Comparison of ENCODE assay signal across 15 mouse cellular contexts in the genomic region with DNA sequence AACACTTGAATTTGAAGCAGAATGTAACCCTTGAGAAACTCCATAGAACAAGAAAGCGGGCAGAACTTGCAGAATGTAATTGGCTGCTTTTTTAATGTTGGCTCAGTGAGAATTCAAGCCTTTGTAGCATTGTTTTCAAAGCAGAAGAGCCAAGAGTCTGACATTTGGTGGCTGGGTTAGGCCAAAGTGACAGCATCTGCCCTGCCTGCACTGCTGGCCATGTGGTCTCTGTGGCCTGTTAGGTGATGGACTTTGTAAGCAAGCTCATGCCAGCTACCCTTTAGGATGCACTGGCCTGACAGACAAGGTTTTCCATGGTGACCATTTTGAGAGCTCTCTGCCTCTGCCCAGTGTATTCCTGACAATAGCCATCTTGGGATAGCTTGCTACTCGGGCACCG.
"Had no signal": no experiment of that assay in that cellular context is flagged by ENCODE, and none has a peak within 500 bp of the region (broad histone marks: within the 10 kb centered on the region; RNA-seq: fewer than 3 reads in every experiment).

No protein-coding gene starts in this region.

- H3K27me3 ChIP-seq: neural tube, embryonic 13.5 days; stomach, embryonic 15.5 days had no signal

- H3K9ac ChIP-seq: lung, embryonic 14.5 days; midbrain, embryonic 12.5 days; neural tube, embryonic 13.5 days; stomach, embryonic 15.5 days had no signal

- H3K4me3 ChIP-seq: midbrain, embryonic 10.5 days; midbrain, embryonic 12.5 days; neural tube, embryonic 13.5 days; stomach, embryonic 15.5 days had no signal

- DNase-seq: lung, adult 18-20 months; lung, embryonic 14.5 days; lung, postnatal 10 days; lung, postnatal 4 days; midbrain, embryonic 14.5 days; right cerebral cortex, postnatal 14 days; thymus, adult 2 months; thymus, postnatal 25 days; thymus, postnatal 4 days had no signal

- H3K9me3 ChIP-seq: midbrain, embryonic 10.5 days; midbrain, embryonic 12.5 days; neural tube, embryonic 13.5 days; stomach, embryonic 15.5 days had no signal

- H3K4me2 ChIP-seq: lung, embryonic 14.5 days; midbrain, embryonic 12.5 days; neural tube, embryonic 13.5 days; stomach, embryonic 15.5 days had no signal

- H3K27ac ChIP-seq: midbrain, embryonic 10.5 days; midbrain, embryonic 12.5 days; stomach, embryonic 15.5 days; stomach, postnatal 0 days had no signal

- ATAC-seq: midbrain, embryonic 16.5 days had no signal
